Mouse (Mus musculus): ENCODE results near the gene Gng3. TPM values are rescaled to one million over a fixed set of nuclear protein-coding genes. Genes with fewer than 3 reads are reported as not detected.
"Not testable (repeated sequence)": the region's sequence is repeated elsewhere in the genome, so short reads cannot be mapped to it uniquely, and the experiment has no call there.

Gene Gng3
- total RNA-seq (2021): 100 to 1,000 TPM; 161 to 172 TPM

DNA sequence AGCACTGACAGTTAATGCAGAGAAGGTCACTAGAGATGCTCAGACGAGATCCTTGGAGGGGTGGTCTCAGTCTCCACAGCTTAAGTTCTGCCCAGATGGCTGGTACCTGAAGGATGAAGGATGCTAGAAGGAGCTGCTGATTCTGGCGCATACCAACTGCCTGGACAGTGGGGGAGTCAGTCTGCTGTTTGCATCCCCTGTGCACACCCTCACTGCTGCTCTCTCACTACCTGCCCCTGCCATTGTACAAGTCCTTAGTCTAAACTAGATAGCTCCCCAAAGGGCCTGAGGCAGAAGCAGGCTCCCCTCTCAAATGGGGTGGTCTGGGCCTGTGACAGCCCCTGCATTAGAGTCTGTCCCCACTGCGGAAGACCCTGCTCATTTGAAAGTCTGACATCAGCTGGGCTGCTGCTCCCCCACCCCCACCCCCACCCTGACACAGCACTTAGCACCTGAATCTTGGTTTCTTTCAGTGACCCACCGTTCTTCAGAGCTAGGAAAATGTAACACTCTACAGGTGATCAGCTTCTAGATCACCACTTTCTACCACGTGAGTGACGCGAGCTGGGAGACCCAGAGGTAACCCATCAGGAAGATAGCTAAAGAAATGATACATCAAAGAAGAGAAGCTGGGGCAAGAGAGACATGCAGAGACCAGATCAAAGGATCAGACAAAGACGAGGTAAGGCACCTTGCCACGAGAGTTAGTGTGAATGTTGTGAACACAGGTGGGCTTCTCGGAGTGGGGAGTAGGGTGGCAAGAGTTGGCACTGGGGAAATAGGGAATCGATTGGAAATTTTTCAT lies at the start of gene Gng3:
Gene Gng3, minus strand, starts transcription at position 92 of the 805 bp plus-strand sequence.
- peak; percentile 76 to 77 for DNase-seq

DNA sequence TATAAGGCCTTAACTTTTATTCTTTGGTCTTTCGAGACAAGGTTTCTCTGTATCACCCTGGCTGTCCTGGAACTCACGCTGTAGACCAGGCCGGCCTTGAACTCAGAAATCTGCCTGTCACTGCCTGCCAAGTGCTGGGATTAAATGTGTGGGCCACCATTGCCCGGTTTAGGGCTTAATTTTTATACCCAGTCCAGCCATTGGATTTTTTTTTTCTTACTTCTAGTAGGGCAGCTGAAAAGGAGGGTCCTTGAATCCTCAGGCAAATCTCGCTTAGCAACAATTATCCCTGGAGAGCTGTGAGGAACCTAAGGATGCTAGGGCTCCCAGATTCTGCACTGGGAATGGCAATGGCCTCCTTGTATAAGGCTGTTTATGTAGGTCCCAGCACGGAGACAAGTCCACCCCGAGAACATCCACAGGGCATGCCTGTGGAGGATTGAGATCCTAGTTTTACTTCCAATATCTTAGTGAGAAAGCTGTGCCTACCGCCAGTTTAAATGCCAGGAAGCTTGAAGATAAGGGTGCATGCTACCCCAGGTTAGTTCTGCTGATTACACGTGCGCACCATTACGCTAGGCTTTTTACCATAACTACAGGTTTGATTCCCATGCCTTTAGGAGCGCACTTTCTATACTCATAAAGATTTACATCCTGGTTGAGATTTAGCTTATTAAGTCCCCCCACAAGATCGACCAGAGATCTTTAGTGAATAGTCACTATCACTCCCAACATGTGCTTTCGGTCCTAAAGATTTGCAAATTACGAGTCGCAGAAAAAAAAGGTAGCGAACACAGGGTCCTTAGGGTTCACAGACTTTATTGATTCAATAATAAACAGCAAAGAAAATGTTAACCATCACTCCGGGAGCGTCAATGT lies 48.8 kb upstream of the Gng3 start:
- no peak for DNase-seq

GRCm38 (mm10) chr19:8886916-8887584 lies 48.1 kb upstream of the Gng3 start:
- DNase-seq: no peak

DNA sequence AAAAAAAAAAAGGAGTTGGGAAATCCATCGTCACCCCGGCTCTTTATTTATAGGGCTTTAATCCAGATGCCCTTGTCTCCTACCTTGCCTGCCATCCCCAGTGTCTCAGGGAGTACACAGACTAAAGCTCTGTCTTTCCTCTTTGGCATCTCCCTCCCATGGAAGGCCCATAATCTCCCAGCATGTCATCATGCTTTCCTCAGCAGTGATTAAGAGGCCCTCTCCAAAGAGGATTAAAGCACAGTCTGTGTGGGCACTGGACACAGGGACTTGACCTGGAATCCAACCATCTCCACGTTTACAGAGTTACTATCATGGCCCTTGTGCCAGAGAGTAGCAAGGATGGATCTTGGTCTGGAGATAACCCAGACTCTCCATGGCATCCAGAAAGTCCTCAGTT lies 44.6 kb upstream of the Gng3 start, which contains the start of the genes Lbhd1 and Gm49403:
Gene Lbhd1, plus strand, starts transcription at position 117 of the 400 bp plus-strand sequence.
Gene Gm49403, plus strand, starts transcription at position 315 of the 400 bp plus-strand sequence.
- no peak for DNase-seq

GRCm38 (mm10) chr19:8881034-8881392 lies 42.0 kb upstream of the Gng3 start:
- no peak for DNase-seq

DNA sequence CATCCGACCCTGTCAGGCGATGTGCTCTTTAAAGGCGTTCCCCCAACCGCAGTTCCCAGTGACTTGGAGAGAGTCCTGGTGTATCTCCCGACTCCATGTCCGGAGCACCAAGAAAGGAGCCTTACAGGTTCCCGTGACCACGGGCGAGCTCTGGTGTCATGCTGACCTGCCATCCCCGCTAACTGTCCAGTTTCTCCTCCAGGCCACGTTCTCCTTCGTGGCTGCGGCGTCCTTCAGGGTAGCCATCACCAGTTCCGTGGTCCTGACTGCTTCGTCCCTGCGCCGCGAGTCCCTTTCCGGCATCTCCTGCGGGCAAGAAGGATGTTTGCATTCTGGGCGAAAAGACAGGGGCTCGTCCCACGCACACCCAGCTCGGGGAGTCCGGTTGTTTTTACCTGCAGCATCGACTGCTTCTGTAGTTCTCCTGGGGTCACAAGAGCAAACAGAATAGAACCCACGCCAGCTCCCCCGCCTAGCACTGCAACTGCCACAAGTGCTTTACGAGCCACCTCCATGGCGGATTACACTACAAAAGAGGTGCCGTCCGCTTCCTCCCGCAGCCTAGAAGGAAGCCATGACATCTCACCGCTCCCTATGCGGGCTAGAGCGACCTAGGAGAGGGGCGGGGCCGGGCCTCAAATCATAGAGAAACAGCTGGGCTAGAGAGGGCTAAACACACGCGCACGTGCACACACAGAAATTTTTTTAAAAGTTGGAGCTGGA lies 41.5 kb upstream of the Gng3 start, which contains the start of gene Uqcc3:
Gene Uqcc3, minus strand, starts transcription at position 613 of the 723 bp plus-strand sequence.
- peak; percentile 85 to 88 for DNase-seq

DNA sequence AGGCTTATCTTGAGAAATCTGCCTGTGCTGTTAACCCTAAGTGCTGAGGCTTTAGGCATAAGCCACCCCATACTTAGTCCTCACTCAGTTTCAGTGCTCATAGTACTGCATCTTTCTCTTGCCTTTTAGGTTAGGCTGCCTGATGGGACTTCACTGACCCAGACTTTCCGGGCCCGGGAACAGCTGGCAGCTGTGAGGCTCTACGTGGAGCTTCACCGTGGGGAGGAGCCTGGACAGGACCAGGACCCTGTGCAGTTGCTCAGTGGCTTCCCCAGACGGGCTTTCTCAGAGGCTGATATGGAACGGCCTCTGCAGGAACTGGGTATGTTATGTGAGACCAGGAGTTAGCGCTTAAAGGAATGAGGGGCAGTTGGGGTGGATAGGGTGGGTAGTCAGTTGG lies 36.0 kb upstream of the Gng3 start:
- DNase-seq: no peak

DNA sequence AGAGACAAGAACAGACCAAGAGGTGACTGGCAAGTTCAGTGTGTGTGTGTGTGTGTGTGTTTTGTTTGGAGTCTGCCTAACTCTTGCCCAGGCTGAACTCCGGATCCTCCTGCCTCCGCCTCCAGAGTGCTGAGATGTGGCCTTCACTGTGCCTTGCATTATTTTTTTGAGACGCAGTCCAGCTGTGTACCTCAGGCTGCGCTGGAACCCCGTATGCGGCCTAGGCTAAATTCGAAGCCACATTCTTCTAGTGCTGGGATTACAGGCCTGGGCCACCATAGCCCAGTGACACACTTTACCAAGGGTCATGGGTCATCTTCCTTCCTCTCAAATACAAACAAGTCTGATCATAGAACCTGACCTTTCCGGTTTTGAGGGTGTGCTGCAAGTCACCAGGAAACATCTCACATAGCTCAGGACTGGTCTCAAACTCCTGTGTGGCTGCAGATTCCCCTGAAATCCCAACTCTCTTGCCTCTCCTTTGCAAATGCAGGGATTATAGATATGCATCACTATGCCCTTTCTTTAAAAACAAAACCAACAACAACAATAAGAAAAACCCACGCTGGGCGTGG lies 33.4 kb upstream of the Gng3 start:
- DNase-seq: no peak

- DNase-seq: peak; percentile 99 to 100
Observed at GRCm38 (mm10) chr19:8871267-8872186, 32.5 kb upstream of the Gng3 start, which contains the start of gene Ubxn1. Gene Ubxn1, plus strand, starts transcription at chr19:8871496.

DNA sequence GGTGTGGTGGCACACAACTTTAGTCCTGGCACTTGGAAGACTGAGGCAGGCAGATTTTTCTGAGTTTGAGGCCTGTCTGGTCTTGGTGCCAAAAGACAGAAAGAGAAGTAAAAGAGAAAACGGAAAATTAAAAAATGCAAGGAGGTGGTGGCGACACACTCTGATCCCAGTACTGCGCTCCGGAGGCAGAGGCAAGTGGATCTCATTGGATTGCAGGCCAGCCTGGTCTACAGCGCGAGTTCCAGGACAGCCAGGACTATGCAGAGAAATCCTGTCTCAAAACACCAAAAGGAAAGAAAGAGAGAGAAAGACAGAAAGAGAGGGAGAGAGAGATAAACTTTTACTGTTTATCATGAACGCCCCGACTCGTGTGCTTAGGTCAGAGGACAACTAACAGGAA lies 31.8 kb upstream of the Gng3 start:
- no peak for DNase-seq

- DNase-seq: not testable (repeated sequence)
Observed at GRCm38 (mm10) chr19:8870381-8870780, 31.4 kb upstream of the Gng3 start.

DNA sequence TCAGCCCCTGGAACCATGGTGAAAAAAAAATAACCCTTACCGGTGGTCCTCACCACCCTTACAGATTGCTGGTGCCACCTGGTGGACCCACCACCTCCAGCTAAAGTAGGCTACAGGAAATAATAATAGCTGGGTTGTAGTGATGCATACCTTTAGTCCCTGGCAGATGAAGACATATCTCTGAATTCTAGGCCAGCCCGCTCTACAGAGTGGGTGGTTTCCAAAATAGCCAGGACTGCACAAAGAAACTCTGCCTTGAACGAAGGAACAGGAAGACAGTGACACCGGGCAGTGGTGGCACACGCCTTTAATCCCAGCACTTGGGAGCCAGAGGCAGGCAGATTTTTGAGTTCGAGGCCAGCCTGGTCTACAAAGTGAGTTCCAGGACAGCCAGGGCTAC lies 25.3 kb upstream of the Gng3 start:
- no peak for DNase-seq

DNA sequence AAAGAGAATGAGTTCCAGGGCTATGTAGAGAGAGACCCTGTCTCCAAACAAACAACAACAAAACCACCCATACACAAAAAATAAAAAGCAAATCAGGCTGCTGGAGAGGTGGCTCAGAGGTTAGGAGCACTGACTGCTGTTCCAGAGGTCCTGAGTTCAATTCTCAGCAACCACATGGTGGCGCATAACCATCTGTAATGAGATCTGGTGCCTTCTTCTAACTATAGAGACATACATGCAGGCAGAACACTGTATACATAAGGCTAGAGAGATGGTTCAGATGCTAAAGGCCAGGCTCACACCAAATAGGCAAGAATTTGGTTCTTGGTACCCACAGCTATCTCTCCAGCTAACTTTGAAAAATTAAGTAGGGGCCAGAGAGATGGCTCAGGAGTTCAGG lies 20.0 kb upstream of the Gng3 start:
- DNase-seq: no peak

- DNase-seq: no peak
Observed at GRCm38 (mm10) chr19:8857689-8858088, 18.7 kb upstream of the Gng3 start.

- DNase-seq: no peak
Observed at GRCm38 (mm10) chr19:8853117-8853516, 14.1 kb upstream of the Gng3 start.

DNA sequence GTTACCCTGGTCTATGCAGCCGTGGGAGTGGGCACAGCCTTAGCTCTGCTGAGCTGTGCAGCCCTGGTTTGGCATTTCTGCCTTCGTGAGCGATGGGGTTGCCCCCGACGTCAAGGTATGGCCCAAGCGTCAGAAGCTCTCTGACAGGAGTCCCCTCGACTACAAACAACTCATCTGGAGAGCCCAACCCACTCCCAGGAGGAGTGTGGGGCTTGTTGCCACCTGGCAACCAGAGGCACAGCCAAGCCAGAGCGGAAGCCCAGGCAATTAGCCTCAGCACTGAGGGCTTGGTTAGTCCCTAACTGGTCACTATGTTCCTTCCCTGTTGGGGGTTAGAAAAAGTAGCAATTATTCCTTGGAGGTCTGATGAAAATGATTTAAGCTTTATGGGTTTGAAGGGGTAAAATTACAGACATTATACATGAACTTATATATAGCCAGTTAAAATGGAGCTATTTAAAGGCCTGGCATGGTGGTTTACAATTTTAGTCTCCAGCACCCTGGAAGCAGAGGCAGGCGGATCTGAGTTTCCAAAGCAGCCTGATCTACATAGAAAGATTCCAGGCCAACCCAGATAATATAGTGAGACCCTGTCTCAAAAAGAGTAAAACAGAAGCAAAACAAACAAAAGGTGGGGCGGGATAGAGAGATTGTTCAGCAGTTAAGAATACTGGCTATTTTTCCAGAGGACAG lies 13.4 kb upstream of the Gng3 start:
- no peak for DNase-seq

- DNase-seq: no peak
Observed at GRCm38 (mm10) chr19:8851639-8852038, 12.6 kb upstream of the Gng3 start.

DNA sequence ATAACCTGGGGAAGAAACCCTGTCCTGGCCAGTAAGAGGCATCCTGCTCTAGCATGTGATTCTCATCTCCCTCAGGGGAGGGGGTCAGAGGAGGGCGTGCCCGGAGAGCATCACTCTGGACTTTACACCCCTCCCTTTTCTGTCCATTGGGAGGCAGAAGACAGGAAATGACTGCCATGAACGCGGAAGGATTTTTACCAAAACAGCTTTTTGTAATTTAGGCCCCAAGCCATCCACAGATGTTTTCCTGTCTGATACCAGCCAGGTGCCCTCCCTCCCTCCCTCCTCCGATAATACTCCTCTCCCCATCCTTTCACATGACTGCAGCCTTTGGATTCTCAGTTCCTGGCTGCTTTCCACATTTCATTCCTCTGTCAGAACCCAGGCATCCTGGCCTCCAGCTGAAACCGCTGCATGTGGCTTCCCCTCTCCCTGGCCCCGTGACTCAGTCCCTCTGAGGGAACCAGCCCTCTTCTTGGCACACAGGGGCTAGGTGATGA lies 11.5 kb upstream of the Gng3 start, which contains the start of gene Lrrn4cl:
Gene Lrrn4cl, plus strand, starts transcription at position 367 of the 500 bp plus-strand sequence.
- no peak for DNase-seq

DNA sequence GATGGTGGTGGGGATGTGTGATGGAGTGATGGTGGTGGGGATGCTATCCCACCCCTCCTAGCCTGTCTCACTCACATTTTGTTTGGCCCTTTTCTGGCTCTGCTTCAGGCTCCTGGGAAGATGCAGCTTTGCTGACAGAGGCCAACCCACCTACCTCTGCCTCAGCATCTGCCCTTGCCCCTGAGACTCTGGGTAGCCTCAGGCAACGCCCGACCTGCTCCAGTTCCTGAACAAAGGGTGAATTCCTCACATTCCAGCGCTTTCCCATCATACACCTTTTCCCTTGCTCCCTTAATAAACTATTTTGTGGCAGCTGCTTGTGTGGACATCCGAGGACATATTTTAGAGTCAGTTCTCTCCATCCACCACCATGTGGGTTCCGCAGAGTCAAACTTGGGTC lies 9.4 kb upstream of the Gng3 start:
- DNase-seq: no peak

Data from layer of hippocampus, postnatal 36 days (tissue).